Mouse (Mus musculus) cerebellum, adult 2 months (tissue): ENCODE results near the gene Olfm4.

ENCODE experiments used
- CTCF ChIP-seq: fragments of 200-500 bp; IDR thresholded peaks from 2 replicates; pipeline ENCODE4 v1.5.1; 2011; ENCODE audit warnings: low read depth, mild to moderate bottlenecking, control low read depth, low read length, moderate library complexity, borderline replicate concordance; ENCODE audit not compliant: insufficient read depth
- POLR2A ChIP-seq: fragments of 200-500 bp; IDR thresholded peaks from 2 replicates; pipeline ENCODE4 v1.6.1; 2011; ENCODE audit warnings: low read length, control low read depth, borderline replicate concordance; ENCODE audit not compliant: insufficient read depth

- TF ChIP-seq CTCF, result no peak
- no peak for TF ChIP-seq POLR2A
These were observed 42.2 kb downstream of the Olfm4 start for GRCm38 (mm10) chr14:80026078-80026477.
